Mouse (Mus musculus): ENCODE results near the gene Slc25a44.
"Not testable (repeated sequence)": the region's sequence is repeated elsewhere in the genome, so short reads cannot be mapped to it uniquely, and the experiment has no call there.

The Slc25a44 gene

GRCm38 (mm10) chr3:88450379-88451131, 25.6 kb upstream of the Slc25a44 start:
- DNase-seq (ENCODE audit: low read depth, low spot score) = no peak

DNA sequence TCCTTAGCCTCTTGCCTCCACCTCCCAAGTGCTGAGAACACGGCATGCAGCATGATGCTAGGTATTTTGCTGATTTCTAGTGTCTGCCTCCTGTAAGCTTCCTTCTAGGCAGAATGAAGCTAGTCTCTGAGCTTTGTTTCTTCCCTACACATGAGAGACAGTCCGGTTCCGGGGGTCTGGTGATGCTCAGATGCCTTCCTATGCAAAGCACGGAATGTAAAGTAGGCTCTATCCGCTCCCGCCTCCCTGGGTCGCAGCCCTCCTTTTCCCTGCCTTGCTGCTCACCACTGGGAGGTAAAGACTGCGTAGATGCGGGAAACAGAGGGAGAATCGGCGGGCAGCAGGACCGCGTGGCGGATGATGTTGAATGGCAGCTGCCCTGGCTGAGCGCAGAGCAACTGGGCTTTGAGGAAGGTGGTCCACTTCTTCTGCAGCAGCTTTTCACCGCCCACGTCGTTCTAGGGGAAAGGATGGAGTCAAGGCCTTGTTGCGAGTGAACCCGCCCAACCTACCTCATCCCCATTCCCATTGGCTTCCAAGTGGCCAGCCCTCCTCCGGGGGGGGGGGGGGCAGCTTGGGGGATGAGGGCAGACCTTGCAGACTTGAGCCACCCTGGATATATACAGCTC, 24.6 kb upstream of the Slc25a44 start:
- DNase-seq (ENCODE audit: low read depth, low spot score) = peak; percentile 60

GRCm38 (mm10) chr3:88448443-88448842, 23.5 kb upstream of the Slc25a44 start:
- DNase-seq (ENCODE audit: low read depth, low spot score) = no peak

DNA sequence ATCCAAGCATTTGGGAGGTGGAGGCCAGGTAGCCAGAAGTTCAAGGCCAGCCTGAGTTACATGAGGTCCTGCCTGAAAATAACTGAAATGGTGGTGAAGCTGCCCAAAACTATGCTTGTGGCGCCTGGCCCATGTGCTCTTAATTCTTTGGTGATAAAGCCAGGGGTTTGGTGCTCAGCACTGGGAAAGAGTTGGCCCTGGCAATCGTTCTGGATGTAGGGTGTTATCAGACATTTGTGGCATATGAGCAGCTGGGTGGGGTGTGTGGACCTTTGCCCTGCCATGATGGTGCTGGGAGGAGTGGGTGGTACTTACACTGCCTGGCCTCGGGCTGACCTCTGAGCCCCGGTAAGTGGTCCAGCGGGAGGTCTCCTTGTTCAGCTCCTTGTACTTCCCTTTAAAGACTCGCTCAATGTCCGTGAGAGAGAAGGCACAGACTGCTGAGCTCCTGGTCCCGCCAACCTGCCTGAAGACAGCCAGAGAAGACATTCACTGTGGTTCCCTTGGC, 22.8 kb upstream of the Slc25a44 start:
- no peak for DNase-seq (ENCODE audit: low read depth, low spot score)

- no peak for DNase-seq (ENCODE audit: low read depth, low spot score)
These were observed 21.7 kb upstream of the Slc25a44 start for GRCm38 (mm10) chr3:88446471-88447123.

DNA sequence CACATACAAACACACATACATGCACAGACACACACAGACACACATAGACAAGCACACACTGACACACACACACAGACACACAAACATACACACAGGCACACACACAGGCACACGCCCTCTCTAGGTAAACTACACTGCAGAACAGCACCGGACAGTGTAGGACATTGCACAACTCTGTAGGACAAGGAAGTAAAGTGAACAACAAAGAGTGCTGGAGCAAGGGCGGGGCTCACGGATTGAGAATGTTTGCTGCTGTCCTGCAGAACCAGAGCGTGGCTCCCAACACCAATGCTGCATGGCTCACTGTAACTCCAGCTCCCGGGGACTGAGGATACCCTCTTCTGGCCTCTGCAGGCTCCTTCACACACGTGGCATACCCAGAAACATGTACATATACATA, 17.9 kb upstream of the Slc25a44 start:
- DNase-seq (ENCODE audit: low read depth, low spot score) = no peak

- DNase-seq (ENCODE audit: low read depth, low spot score) = no peak
These were observed 17.5 kb upstream of the Slc25a44 start for GRCm38 (mm10) chr3:88442488-88442887.

DNA sequence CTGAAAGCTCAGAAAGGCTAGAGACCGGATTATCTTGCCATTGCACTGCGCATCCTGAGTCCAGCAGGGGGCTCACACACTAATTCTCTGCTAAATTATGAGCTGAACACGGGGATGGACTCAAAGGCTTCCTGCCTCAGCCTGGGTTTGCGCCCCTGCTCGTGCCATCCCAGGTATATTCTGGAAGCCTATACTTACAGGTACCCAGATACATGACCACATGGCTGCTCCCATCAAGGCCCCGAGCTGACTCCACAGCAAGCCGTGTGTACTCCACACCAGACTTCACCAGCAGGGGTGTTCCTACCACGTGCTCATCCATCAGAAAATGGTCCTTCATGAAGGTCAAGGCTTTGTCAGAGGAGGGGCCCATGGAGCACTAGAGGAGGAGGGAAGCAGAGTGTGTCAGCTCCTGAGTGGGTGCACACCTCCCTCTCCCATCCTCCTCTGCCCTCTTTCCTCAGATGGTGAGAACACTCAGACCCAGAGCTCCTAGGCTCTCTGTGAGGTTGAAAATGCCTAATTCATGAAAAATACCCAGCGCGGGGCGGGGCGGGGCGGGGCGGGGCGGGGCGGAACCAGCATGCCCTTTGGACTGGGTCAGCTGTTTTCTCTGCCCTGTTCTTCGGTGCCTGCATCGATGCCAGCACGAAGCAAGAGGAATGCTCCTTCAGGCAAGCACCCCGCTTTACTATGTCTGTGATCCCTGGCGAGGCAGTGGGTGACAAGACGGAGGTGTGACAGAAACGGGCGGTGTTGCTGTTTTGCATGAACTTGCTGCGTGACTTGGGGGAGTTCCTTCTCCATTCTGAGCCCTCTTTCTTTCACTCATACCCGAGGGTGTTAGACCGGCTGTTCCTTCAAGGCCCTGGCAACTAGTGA, 15.8 kb upstream of the Slc25a44 start:
- DNase-seq (ENCODE audit: low read depth, low spot score) = peak; percentile 38

GRCm38 (mm10) chr3:88439582-88439981, 14.6 kb upstream of the Slc25a44 start:
- DNase-seq (ENCODE audit: low read depth, low spot score) = no peak

DNA sequence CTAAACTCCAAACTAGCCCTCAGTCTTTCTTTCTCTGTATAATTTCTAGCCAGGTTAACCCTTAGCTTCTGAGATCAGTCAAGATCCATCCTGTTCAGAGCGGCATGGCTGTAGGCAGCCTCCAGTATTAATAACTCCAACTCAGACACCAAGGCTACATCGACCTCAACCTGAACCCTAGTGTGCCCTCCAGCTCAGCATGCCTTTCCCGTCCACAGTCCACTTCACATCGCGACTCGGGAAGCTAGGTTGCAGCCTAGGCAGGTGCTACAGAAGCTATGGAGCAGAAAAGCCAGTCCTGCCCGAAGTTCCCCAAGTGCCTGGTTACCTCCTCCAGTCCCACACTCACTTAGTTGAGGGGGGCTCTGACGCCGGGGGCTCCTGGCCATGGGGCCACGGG, 12.5 kb upstream of the Slc25a44 start:
- DNase-seq (ENCODE audit: low read depth, low spot score) = no peak

- peak; percentile 85 for DNase-seq (ENCODE audit: low read depth, low spot score)
These were observed 11.7 kb upstream of the Slc25a44 start for GRCm38 (mm10) chr3:88436395-88437201.

GRCm38 (mm10) chr3:88435515-88435914, 10.6 kb upstream of the Slc25a44 start:
- DNase-seq (ENCODE audit: low read depth, low spot score) = no peak

- DNase-seq (ENCODE audit: low read depth, low spot score) = not testable (repeated sequence)
These were observed 3.7 kb upstream of the Slc25a44 start for GRCm38 (mm10) chr3:88428639-88429038.

DNA sequence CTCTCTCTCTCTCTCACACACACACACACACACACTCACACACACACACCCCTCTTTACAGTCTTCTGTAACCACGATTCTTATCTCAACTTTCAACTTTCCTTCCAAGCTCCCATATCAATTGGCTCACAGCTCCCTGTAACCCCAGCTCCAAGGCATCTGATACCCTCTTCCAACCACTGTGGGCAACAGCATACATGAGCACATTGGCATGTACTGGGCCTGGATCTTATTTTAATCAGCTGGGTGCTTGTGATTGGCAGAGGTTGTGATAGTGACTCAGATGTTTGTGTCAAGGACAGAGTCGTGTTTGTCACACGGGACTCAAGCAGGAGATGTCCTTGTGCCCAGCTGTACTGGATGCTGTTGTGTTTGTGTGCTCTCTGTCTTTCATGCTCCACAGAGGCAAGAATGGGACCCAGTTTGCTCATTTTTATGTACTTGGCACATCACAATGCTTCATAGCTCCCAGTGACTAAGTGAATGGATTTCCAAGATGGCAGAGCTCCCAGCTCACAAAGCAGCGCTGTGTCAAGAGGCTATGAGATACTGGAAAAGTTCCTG, 2.5 kb upstream of the Slc25a44 start:
- no peak for DNase-seq (ENCODE audit: low read depth, low spot score)

- no peak for DNase-seq (ENCODE audit: low read depth, low spot score)
These were observed 925 bp upstream of the Slc25a44 start for GRCm38 (mm10) chr3:88425708-88426420.

GRCm38 (mm10) chr3:88425330-88425689, 371 bp upstream of the Slc25a44 start:
- DNase-seq (ENCODE audit: low read depth, low spot score) = no peak

GRCm38 (mm10) chr3:88422020-88422720, 2.8 kb downstream of the Slc25a44 start:
- no peak for DNase-seq (ENCODE audit: low read depth, low spot score)

DNA sequence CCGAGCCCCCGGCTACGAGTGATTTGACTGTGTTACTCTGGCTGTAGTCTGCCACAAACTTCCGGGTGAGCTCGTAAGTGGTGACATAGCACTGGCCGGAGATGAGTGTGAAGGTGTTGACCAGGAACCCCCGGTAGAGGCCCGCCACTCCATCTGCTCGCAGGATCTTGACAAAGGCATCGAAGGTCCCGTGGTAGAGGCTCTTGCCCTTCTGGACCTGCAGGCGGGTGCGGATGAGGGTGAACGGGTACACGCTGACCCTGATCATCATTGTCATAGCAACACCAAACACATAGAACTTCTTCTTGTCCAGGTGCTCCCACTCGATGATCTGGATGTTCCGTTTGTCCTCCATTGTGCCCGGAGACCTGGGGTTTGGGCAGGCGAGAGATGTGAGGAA, 4.2 kb downstream of the Slc25a44 start:
- DNase-seq (ENCODE audit: low read depth, low spot score) = no peak

DNA sequence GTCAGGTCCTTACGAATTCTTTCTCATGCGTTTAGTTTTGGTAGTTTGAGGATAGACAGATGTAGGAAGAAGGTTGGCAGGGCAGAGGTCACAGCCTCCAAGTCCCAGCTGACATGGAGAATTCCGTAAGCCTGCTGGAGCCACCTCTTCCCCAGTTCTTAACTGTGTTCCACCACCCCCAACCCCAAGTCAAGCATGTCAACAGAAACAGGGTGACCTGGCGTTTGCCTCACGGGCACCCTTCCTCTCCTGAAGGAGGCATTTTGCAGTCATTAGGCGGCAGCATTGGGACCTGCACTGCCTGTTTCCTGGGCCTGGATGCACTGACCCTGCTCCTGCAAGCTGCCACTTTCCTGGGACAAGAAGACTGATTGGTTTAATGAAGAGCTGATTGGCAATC, 6.9 kb downstream of the Slc25a44 start:
- DNase-seq (ENCODE audit: low read depth, low spot score) = no peak

Measured in mesoderm, embryonic 11.5 days (tissue).